Mouse (Mus musculus) forebrain, embryonic 13.5 days (tissue): ENCODE results near the gene Vamp8. TPM values are rescaled to one million over a fixed set of nuclear protein-coding genes. Genes with fewer than 3 reads are reported as not detected.

ENCODE experiments used
- ATAC-seq: fragments of 200-750 bp; cut with Nextera tagmentation; 2 replicates; pipeline ENCODE4 v1.8.0; 2017
- H3K27ac ChIP-seq: fragments of 300-500 bp; sonication (generic); 2 replicates; pipeline ENCODE4 v1.5.1; 2015; ENCODE audit warnings: inconsistent platforms, mild to moderate bottlenecking, moderate library complexity
- H3K27me3 ChIP-seq: fragments of 300-500 bp; sonication (generic); 2 replicates; pipeline ENCODE4 v1.6.1; 2015; ENCODE audit warnings: mild to moderate bottlenecking, inconsistent platforms
- H3K36me3 ChIP-seq: fragments of 300-500 bp; sonication (generic); 2 replicates; pipeline ENCODE4 v1.6.1; 2015; ENCODE audit warnings: mild to moderate bottlenecking, inconsistent platforms; ENCODE audit not compliant: poor library complexity, severe bottlenecking
- H3K4me1 ChIP-seq: fragments of 300-500 bp; sonication (generic); 2 replicates; pipeline ENCODE4 v1.6.1; 2015; ENCODE audit warnings: inconsistent platforms
- H3K4me2 ChIP-seq: fragments of 300-500 bp; sonication (generic); 2 replicates; pipeline ENCODE4 v1.6.1; 2015; ENCODE audit warnings: inconsistent platforms, mild to moderate bottlenecking, moderate library complexity
- H3K4me3 ChIP-seq: fragments of 300-500 bp; sonication (generic); 2 replicates; pipeline ENCODE4 v1.5.1; 2015; ENCODE audit warnings: mild to moderate bottlenecking, inconsistent platforms
- H3K9ac ChIP-seq: fragments of 300-500 bp; sonication (generic); 2 replicates; pipeline ENCODE4 v1.6.1; 2015; ENCODE audit warnings: mild to moderate bottlenecking, inconsistent platforms
- H3K9me3 ChIP-seq: fragments of 300-500 bp; sonication (generic); replicated peaks from 2 replicates; pipeline ENCODE4 v1.6.1; 2016; ENCODE audit warnings: inconsistent platforms
- WGBS: fragments of 180-500 bp; shearing (Covaris S2); methylation state at CpG from one replicate; pipeline ENCODE4 v1.1.7; 2015; 5-methylcytosine and 5-hydroxymethylcytosine counted together
- polyA plus RNA-seq: library from polyadenylated mRNA; unstranded; fragments of >200 nt; fragmentation: Nextera tagmentation; extraction: Ambion mirVana; gene quantifications from 2 replicates; pipeline ENCODE4 v1.2.1, GENCODE M21; 2015

Gene Vamp8
- polyA plus RNA-seq, 1 experiment from 2014 or later, result 16.8 TPM

GRCm38 (mm10) chr6:72419806-72420205 is 29.3 kb upstream of the Vamp8 start:
- Histone ChIP-seq H3K4me2 (no peak overlapping the region), H3K9ac (no peak overlapping the region), H3K27ac (no peak overlapping the region), H3K4me3 (no peak overlapping the region), H3K27me3 (no peaks in the 10 kb centered on the region), H3K4me1 (peaks cover 12% of the 10 kb centered on the region), H3K9me3 (no peaks in the 10 kb centered on the region), H3K36me3 (peaks cover 71% of the 10 kb centered on the region)
- WGBS, result 77% methylated on average over 1 of the region's 1 CpGs
- ATAC-seq, result no peak

- H3K27ac ChIP-seq, result no peak overlapping the region
Observed at GRCm38 (mm10) chr6:72418279-72418678, 27.8 kb upstream of the Vamp8 start.

GRCm38 (mm10) chr6:72415964-72416772 is 25.7 kb upstream of the Vamp8 start:
- 87% methylated on average over 7 of the region's 7 CpGs for whole genome bisulfite sequencing
- Histone ChIP-seq H3K9me3 (no peaks in the 10 kb centered on the region), H3K9ac (no peak overlapping the region), H3K27me3 (no peaks in the 10 kb centered on the region), H3K4me2 (no peak overlapping the region), H3K27ac (no peak overlapping the region), H3K36me3 (peaks cover 36% of the 10 kb centered on the region), H3K4me1 (peaks cover 17% of the 10 kb centered on the region), H3K4me3 (no peak overlapping the region)
- no peak for ATAC-seq

More at GRCm38 (mm10) chr6:72418279-72418678, 27.8 kb upstream of the Vamp8 start:
- Histone ChIP-seq H3K4me1 (peaks cover 17% of the 10 kb centered on the region), H3K4me3 (no peak overlapping the region), H3K9me3 (no peaks in the 10 kb centered on the region), H3K27me3 (no peaks in the 10 kb centered on the region), H3K9ac (0 out of 2 replicates have a peak overlapping the region, but pooled peaks have one; percentile 0), H3K36me3 (peaks cover 56% of the 10 kb centered on the region), H3K4me2 (no peak overlapping the region)
- 94% methylated on average over 4 of the region's 4 CpGs for WGBS
- ATAC-seq, result no peak

GRCm38 (mm10) chr6:72415181-72415580 is 24.7 kb upstream of the Vamp8 start:
- ATAC-seq, result no peak

GRCm38 (mm10) chr6:72414076-72414756 is 23.7 kb upstream of the Vamp8 start, which contains the start of gene Ggcx:
Ggcx (plus strand) TSS chr6:72414308.
- Histone ChIP-seq H3K9me3 (no peaks in the 10 kb centered on the region), H3K36me3 (peaks cover 17% of the 10 kb centered on the region), H3K27me3 (no peaks in the 10 kb centered on the region), H3K4me3 (peak within 1 kb of the TSS; percentile 73), H3K4me2 (peak within 1 kb of the TSS; percentile 85), H3K27ac (peak within 1 kb of the TSS; percentile 48), H3K4me1 (peaks cover 17% of the 10 kb centered on the region), H3K9ac (peak within 1 kb of the TSS; percentile 77)
- ATAC-seq, result peak; percentile 98
- WGBS, result 3% methylated on average over 33 of the region's 33 CpGs

More at GRCm38 (mm10) chr6:72415181-72415580, 24.7 kb upstream of the Vamp8 start:
- Histone ChIP-seq H3K4me1 (peaks cover 17% of the 10 kb centered on the region), H3K9ac (peak overlapping the region; percentile 77; the same call in 1 of the 2 replicates), H3K9me3 (no peaks in the 10 kb centered on the region), H3K36me3 (peaks cover 26% of the 10 kb centered on the region), H3K4me3 (peak overlapping the region; percentile 73), H3K4me2 (peak overlapping the region; percentile 85), H3K27me3 (no peaks in the 10 kb centered on the region), H3K27ac (no peak overlapping the region)
- WGBS, result 88% methylated on average over 5 of the region's 5 CpGs

GRCm38 (mm10) chr6:72410518-72410917 is 20.0 kb upstream of the Vamp8 start:
- no peak overlapping the region for H3K9ac ChIP-seq
- WGBS, result 87% methylated on average over 7 of the region's 7 CpGs

GRCm38 (mm10) chr6:72410003-72410402 is 19.5 kb upstream of the Vamp8 start:
- peaks cover 7% of the 10 kb centered on the region for H3K4me1 ChIP-seq
- H3K9me3 ChIP-seq, result no peaks in the 10 kb centered on the region
- WGBS, result 10% methylated on average over 1 of the region's 1 CpGs
- no peak overlapping the region for H3K4me2 ChIP-seq
- no peak overlapping the region for H3K4me3 ChIP-seq
- H3K27ac ChIP-seq, result no peak overlapping the region
- no peaks in the 10 kb centered on the region for H3K36me3 ChIP-seq
- no peaks in the 10 kb centered on the region for H3K27me3 ChIP-seq
- H3K9ac ChIP-seq, result no peak overlapping the region
- no peak for ATAC-seq

More at GRCm38 (mm10) chr6:72410518-72410917, 20.0 kb upstream of the Vamp8 start:
- Histone ChIP-seq H3K36me3 (no peaks in the 10 kb centered on the region), H3K4me2 (no peak overlapping the region), H3K4me3 (no peak overlapping the region), H3K27ac (no peak overlapping the region), H3K4me1 (peaks cover 10% of the 10 kb centered on the region), H3K27me3 (no peaks in the 10 kb centered on the region), H3K9me3 (no peaks in the 10 kb centered on the region)
- no peak for ATAC-seq

GRCm38 (mm10) chr6:72409567-72409966 is 19.1 kb upstream of the Vamp8 start:
- H3K4me1 ChIP-seq, result peaks cover 3% of the 10 kb centered on the region
- H3K4me3 ChIP-seq, result no peak overlapping the region
- no peaks in the 10 kb centered on the region for H3K9me3 ChIP-seq
- ATAC-seq, result no peak
- WGBS, result 19% methylated on average over 3 of the region's 3 CpGs
- H3K27me3 ChIP-seq, result no peaks in the 10 kb centered on the region
- H3K27ac ChIP-seq, result no peak overlapping the region
- H3K4me2 ChIP-seq, result no peak overlapping the region
- H3K9ac ChIP-seq, result no peak overlapping the region
- H3K36me3 ChIP-seq, result no peaks in the 10 kb centered on the region

GRCm38 (mm10) chr6:72407119-72407518 is 16.6 kb upstream of the Vamp8 start:
- ATAC-seq, result peak; percentile 68
- no peaks in the 10 kb centered on the region for H3K9me3 ChIP-seq
- H3K4me1 ChIP-seq, result no peaks in the 10 kb centered on the region
- no peak overlapping the region for H3K4me3 ChIP-seq
- H3K27me3 ChIP-seq, result no peaks in the 10 kb centered on the region
- no peak overlapping the region for H3K4me2 ChIP-seq
- no peaks in the 10 kb centered on the region for H3K36me3 ChIP-seq
- no peak overlapping the region for H3K27ac ChIP-seq
- no peak overlapping the region for H3K9ac ChIP-seq
- WGBS, result 3% methylated on average over 5 of the region's 5 CpGs

GRCm38 (mm10) chr6:72405356-72405755 is 14.9 kb upstream of the Vamp8 start:
- Histone ChIP-seq H3K4me2 (no peak overlapping the region), H3K27ac (no peak overlapping the region), H3K9me3 (no peaks in the 10 kb centered on the region), H3K4me3 (no peak overlapping the region), H3K36me3 (no peaks in the 10 kb centered on the region), H3K27me3 (no peaks in the 10 kb centered on the region), H3K4me1 (no peaks in the 10 kb centered on the region), H3K9ac (no peak overlapping the region)
- WGBS, result 84% methylated on average over 7 of the region's 7 CpGs
- no peak for ATAC-seq

GRCm38 (mm10) chr6:72401875-72402274 is 11.4 kb upstream of the Vamp8 start:
- H3K9ac ChIP-seq, result no peak overlapping the region
- H3K9me3 ChIP-seq, result no peaks in the 10 kb centered on the region
- WGBS, result 18% methylated on average over 7 of the region's 7 CpGs
- ATAC-seq, result no peak
- no peak overlapping the region for H3K4me2 ChIP-seq
- no peaks in the 10 kb centered on the region for H3K4me1 ChIP-seq
- no peak overlapping the region for H3K4me3 ChIP-seq
- H3K27me3 ChIP-seq, result no peaks in the 10 kb centered on the region
- no peaks in the 10 kb centered on the region for H3K36me3 ChIP-seq
- H3K27ac ChIP-seq, result no peak overlapping the region

- Histone ChIP-seq H3K4me2 (no peak overlapping the region), H3K36me3 (no peaks in the 10 kb centered on the region), H3K27me3 (no peaks in the 10 kb centered on the region), H3K9me3 (no peaks in the 10 kb centered on the region), H3K4me1 (no peaks in the 10 kb centered on the region), H3K9ac (no peak overlapping the region), H3K27ac (no peak overlapping the region), H3K4me3 (no peak overlapping the region)
- WGBS, result 76% methylated on average over 2 of the region's 2 CpGs
- no peak for ATAC-seq
Observed at GRCm38 (mm10) chr6:72399967-72400366, 9.5 kb upstream of the Vamp8 start.
